Mouse (Mus musculus) erythroblast, adult 5-6 weeks (primary cell): ENCODE measurements around the gene Myo15. TPM values are rescaled to one million over a fixed set of nuclear protein-coding genes. Genes with fewer than 3 reads are reported as not detected.
"Not testable (repeated sequence)": the region's sequence is repeated elsewhere in the genome, so short reads cannot be mapped to it uniquely, and the experiment has no call there.

Experiments
- ATAC-seq: replicated peaks from 2 replicates; pipeline ENCODE4 v1.8.0; 2016; ENCODE audit warnings: moderate number of reproducible peaks, mild to moderate bottlenecking, moderate TSS enrichment, inconsistent platforms; ENCODE audit not compliant: poor library complexity, low FRiP score, severe bottlenecking
- total RNA-seq, 2 experiments: library from RNA; stranded (forward) in 1 of 2; stranded (reverse) in 1 of 2; fragments of 150-400 nt in 1 of 2; fragments of 200-764, 138-1000 nt in 1 of 2; gene quantifications; 2 replicates each; pipeline versions ENCODE4 v1.2.3 to v1.2.4; 2015 to 2017; ENCODE audit warnings: low replicate concordance in 2 of 2

Myo15 gene
- total RNA-seq, 2 experiments from 2014 or later: 0.68 to 0.96 TPM

- no peak for ATAC-seq
Observed at GRCm38 (mm10) chr11:60540761-60541160, 71.6 kb downstream of the Myo15 start.

GRCm38 (mm10) chr11:60541831-60542230, 72.7 kb downstream of the Myo15 start:
- ATAC-seq: no peak

GRCm38 (mm10) chr11:60543211-60543610, 74.1 kb downstream of the Myo15 start:
- ATAC-seq: not testable (repeated sequence)

- no peak for ATAC-seq
Observed at GRCm38 (mm10) chr11:60545433-60545832, 76.3 kb downstream of the Myo15 start.

- ATAC-seq: no peak
Observed at GRCm38 (mm10) chr11:60548112-60548511, 79.0 kb downstream of the Myo15 start.

GRCm38 (mm10) chr11:60553091-60553490, 84.0 kb downstream of the Myo15 start:
- no peak for ATAC-seq

GRCm38 (mm10) chr11:60557675-60558074, 88.5 kb downstream of the Myo15 start:
- ATAC-seq: no peak

GRCm38 (mm10) chr11:60559342-60559741, 90.2 kb downstream of the Myo15 start:
- ATAC-seq: peak; percentile 97

GRCm38 (mm10) chr11:60574006-60574405, 104.9 kb downstream of the Myo15 start:
- ATAC-seq: not testable (repeated sequence)

Other genes starting within 250 kb of the Myo15 start
- 1.3 and 13.0 TPM in 2 replicates for gene Srebf1, start 246.8 kb upstream of the Myo15 start, total RNA-seq (2015; ENCODE audit: low replicate concordance)
- 4.6 and 12.2 TPM in 2 replicates for gene Srebf1, start 246.8 kb upstream of the Myo15 start, total RNA-seq (2017; ENCODE audit: low replicate concordance)
- 2.7 and 4.8 TPM in 2 replicates for gene Tom1l2, start 116.4 kb upstream of the Myo15 start, total RNA-seq (2015; ENCODE audit: low replicate concordance)
- 2.0 and 9.2 TPM in 2 replicates for gene Tom1l2, start 116.4 kb upstream of the Myo15 start, total RNA-seq (2017; ENCODE audit: low replicate concordance)
- gene Drc3, start 116.0 kb upstream of the Myo15 start, total RNA-seq (2015; ENCODE audit: low replicate concordance): 1.3 TPM in 1 of 2 replicates, not detected in the other
- gene Drc3, start 116.0 kb upstream of the Myo15 start, total RNA-seq (2017; ENCODE audit: low replicate concordance): not detected in 2 replicates
- 3.7 and 7.7 TPM in 2 replicates for gene Gid4, start 52.2 kb upstream of the Myo15 start, total RNA-seq (2015; ENCODE audit: low replicate concordance)
- gene Gid4, start 52.2 kb upstream of the Myo15 start, total RNA-seq (2017; ENCODE audit: low replicate concordance): 6.7 and 7.3 TPM in 2 replicates
- gene Atpaf2, start 50.9 kb upstream of the Myo15 start, total RNA-seq (2015; ENCODE audit: low replicate concordance): 6.1 and 6.5 TPM in 2 replicates
- 11.4 and 15.8 TPM in 2 replicates for gene Atpaf2, start 50.9 kb upstream of the Myo15 start, total RNA-seq (2017; ENCODE audit: low replicate concordance)
- 3.7 and 9.4 TPM in 2 replicates for gene Drg2, start 14.7 kb upstream of the Myo15 start, total RNA-seq (2015; ENCODE audit: low replicate concordance)
- gene Drg2, start 14.7 kb upstream of the Myo15 start, total RNA-seq (2017; ENCODE audit: low replicate concordance): 12.4 and 15.7 TPM in 2 replicates
- gene Alkbh5, start 67.0 kb downstream of the Myo15 start, total RNA-seq (2015; ENCODE audit: low replicate concordance): 9.8 and 10.2 TPM in 2 replicates
- gene Alkbh5, start 67.0 kb downstream of the Myo15 start, total RNA-seq (2017; ENCODE audit: low replicate concordance): 10.9 and 13.8 TPM in 2 replicates
- 3.8 and 5.6 TPM in 2 replicates for gene Llgl1, start 230.4 kb downstream of the Myo15 start, total RNA-seq (2015; ENCODE audit: low replicate concordance)
- gene Llgl1, start 230.4 kb downstream of the Myo15 start, total RNA-seq (2017; ENCODE audit: low replicate concordance): 2.5 and 3.1 TPM in 2 replicates